Mouse (Mus musculus) Patski (cell line): Measurements from ENCODE around the gene Aloxe3. TPM values are rescaled to one million over a fixed set of nuclear protein-coding genes. Genes with fewer than 3 reads are reported as not detected.
A peak's percentile ranks its signal among the peaks of the same experiment; 100 is the strongest.

Source experiments
- ATAC-seq: fragments of 100-300 bp; one replicate; pipeline ENCODE4 v1.8.0; 2021
- CTCF ChIA-PET: fragments of 350-600 bp; sonication (Branson Sonifier 250); formaldehyde crosslinking; loops from one replicate; lab custom pipeline; 2022; ENCODE audit warnings: inconsistent platforms; lab: Charles Lee
- POLR2A ChIA-PET: fragments of 350-600 bp; sonication (Branson Sonifier 250); formaldehyde crosslinking; loops from one replicate; lab custom pipeline; 2022; ENCODE audit warnings: antibody characterized with exemption, inconsistent platforms; lab: Charles Lee
- DNase-seq: peaks from one replicate; pipeline ENCODE4 v3.0.0-alpha.2; 2011; ENCODE audit warnings: low read depth, low spot score
- H3K27me3 ChIP-seq: fragments of 371-371 bp; one replicate; pipeline ENCODE4 v1.5.1; 2021
- CTCF ChIP-seq: fragments of 100-300 bp; IDR thresholded peaks from one replicate; pipeline ENCODE4 v1.5.1; 2021
- in situ Hi-C: fragments of 300-500 bp; cut with MboI; formaldehyde crosslinking; loops from 3 replicates; pipeline ENCODE4 v1.11.1; 2018; ENCODE audit warnings: low pct_unique_long_range_greater_than_20kb, mixed read lengths
- polyA plus RNA-seq: library from polyadenylated mRNA; unstranded; gene quantifications from one replicate; pipeline ENCODE4 v1.2.3, GENCODE M21; 2021

The Aloxe3 gene
- polyA plus RNA-seq, 1 experiment from 2014 or later = 0.36 TPM

GRCm38 (mm10) chr11:69119446-69120155 lies 6.1 kb upstream of the Aloxe3 start:
- TF ChIP-seq CTCF = no peak
- CTCF ChIA-PET = interaction anchor here (6.2 kb wide), 1 partner anchor 55 kb away, joined by 78 read pairs; no protein-coding TSS in a partner anchor
- ATAC-seq = no peak

GRCm38 (mm10) chr11:69120221-69121000 lies 5.3 kb upstream of the Aloxe3 start, which contains the start of gene Hes7:
Gene Hes7 (plus strand): TSS chr11:69120404.
- DNase-seq = no peak
- no peaks in the 10 kb centered on the region for H3K27me3 ChIP-seq
- POLR2A ChIA-PET = no interaction called here
- no peak for TF ChIP-seq CTCF
- ATAC-seq = no peak
- in situ Hi-C loops = loop anchor here (5.0 kb wide), 1 partner anchor 53 kb away; no protein-coding TSS in a partner anchor
- CTCF ChIA-PET = interaction anchor here (2.1 to 6.2 kb wide), 2 partner anchors 47 to 55 kb away, joined by 7 to 78 read pairs; no protein-coding TSS in a partner anchor

More at GRCm38 (mm10) chr11:69119446-69120155, 6.1 kb upstream of the Aloxe3 start:
- no peaks in the 10 kb centered on the region for H3K27me3 ChIP-seq
- no peak for DNase-seq
- POLR2A ChIA-PET = interaction anchor here (0.9 kb wide), 1 partner anchor 18 kb away, joined by 3 read pairs; no protein-coding TSS in a partner anchor
- in situ Hi-C loops = loop anchor here (5.0 kb wide), 1 partner anchor 52 kb away; no protein-coding TSS in a partner anchor

- DNase-seq (no peak), ATAC-seq (no peak)
- ChIA-PET CTCF (interaction anchor here (1.1 to 6.2 kb wide), 5 partner anchors 29 to 78 kb away, joined by 3 to 78 read pairs (median 8); no protein-coding TSS in a partner anchor), POLR2A (interaction anchor here (0.6 to 3.5 kb wide), 7 partner anchors 18 to 81 kb away, joined by 3 to 20 read pairs (median 6); no protein-coding TSS in a partner anchor)
- H3K27me3 ChIP-seq = no peaks in the 10 kb centered on the region
- TF ChIP-seq CTCF = no peak
- in situ Hi-C loops = loop anchor here (5.0 kb wide), 1 partner anchor 54 kb away; no protein-coding TSS in a partner anchor
Observed at GRCm38 (mm10) chr11:69121001-69121740, 4.5 kb upstream of the Aloxe3 start.

- ChIA-PET CTCF (interaction anchor here (0.7 to 6.2 kb wide), 11 partner anchors 21 to 81 kb away, joined by 3 to 78 read pairs (median 4); partner anchors contain the start of genes Per1 and Tmem107), POLR2A (interaction anchor here (0.6 to 3.5 kb wide), 10 partner anchors 11 to 81 kb away, joined by 3 to 20 read pairs (median 4); partner anchors contain the start of gene Per1)
- no peaks in the 10 kb centered on the region for H3K27me3 ChIP-seq
- DNase-seq (no peak), ATAC-seq (no peak)
- in situ Hi-C loops = loop anchor here (5.0 kb wide), 1 partner anchor 55 kb away; no protein-coding TSS in a partner anchor
- no peak for TF ChIP-seq CTCF
Observed at GRCm38 (mm10) chr11:69121741-69122335, 3.9 kb upstream of the Aloxe3 start.

GRCm38 (mm10) chr11:69122336-69122951 lies 3.3 kb upstream of the Aloxe3 start, which contains the start of gene 9130213A22Rik:
Gene 9130213A22Rik (minus strand): TSS chr11:69122589.
- TF ChIP-seq CTCF = no peak
- DNase-seq = no peak
- ChIA-PET POLR2A (interaction anchor here (0.6 to 3.5 kb wide), 12 partner anchors 12 to 82 kb away, joined by 3 to 20 read pairs (median 5); partner anchors contain the start of gene Per1), CTCF (interaction anchor here (0.7 to 6.2 kb wide), 15 partner anchors 9 to 82 kb away, joined by 3 to 78 read pairs (median 4); partner anchors contain the start of genes Per1 and Tmem107)
- in situ Hi-C loops = loop anchor here (5.0 kb wide), 1 partner anchor 55 kb away; no protein-coding TSS in a partner anchor
- peak; percentile 49 for ATAC-seq
- no peaks in the 10 kb centered on the region for H3K27me3 ChIP-seq

GRCm38 (mm10) chr11:69123056-69123692 lies 2.5 kb upstream of the Aloxe3 start:
- TF ChIP-seq CTCF = no peak
- no peak for ATAC-seq
- POLR2A ChIA-PET = interaction anchor here (0.6 to 3.5 kb wide), 8 partner anchors 27 to 81 kb away, joined by 3 to 20 read pairs (median 6); no protein-coding TSS in a partner anchor
- CTCF ChIA-PET = interaction anchor here (0.7 to 6.2 kb wide), 13 partner anchors 7 to 82 kb away, joined by 3 to 78 read pairs (median 4); no protein-coding TSS in a partner anchor
- no peak for DNase-seq
- in situ Hi-C loops = loop anchor here (5.0 kb wide), 1 partner anchor 56 kb away; no protein-coding TSS in a partner anchor
- no peaks in the 10 kb centered on the region for H3K27me3 ChIP-seq

GRCm38 (mm10) chr11:69123693-69124497 lies 1.8 kb upstream of the Aloxe3 start:
- ChIA-PET CTCF (interaction anchor here (0.6 to 6.2 kb wide), 12 partner anchors 8 to 63 kb away, joined by 3 to 78 read pairs (median 4); no protein-coding TSS in a partner anchor), POLR2A (interaction anchor here (0.6 to 3.5 kb wide), 6 partner anchors 27 to 82 kb away, joined by 3 to 20 read pairs (median 4); partner anchors contain the start of gene Borcs6)
- in situ Hi-C loops = loop anchor here (5.0 kb wide), 1 partner anchor 57 kb away; no protein-coding TSS in a partner anchor
- TF ChIP-seq CTCF = no peak
- ATAC-seq (no peak), DNase-seq (no peak)
- no peaks in the 10 kb centered on the region for H3K27me3 ChIP-seq
